Mouse (Mus musculus) liver, embryonic 14.5 days (tissue): ENCODE measurements at regions not wholly inside any gene's neighbourhood (a gene's known extent, or its start where the extent isn't known, plus 50 kb on each side); places are given as distances from the start of the nearest gene placed in this dataset.
"Not testable (repeated sequence)": the region's sequence is repeated elsewhere in the genome, so short reads cannot be mapped to it uniquely, and the experiment has no call there.

ENCODE experiments used
- ATAC-seq: fragments of 200-750 bp; cut with Nextera tagmentation; 2 replicates; pipeline ENCODE4 v1.8.0; 2017; ENCODE audit warnings: moderate number of reproducible peaks, mild to moderate bottlenecking, moderate library complexity; ENCODE audit not compliant: insufficient read depth
- DNase-seq, 3 experiments: peaks; one replicate each; pipeline ENCODE4 v3.0.0-alpha.2; 2012 to 2013; ENCODE audit warnings: low read depth in 3 of 3, low spot score in 3 of 3
- H3K27ac ChIP-seq: fragments of 300-500 bp; sonication (generic); 2 replicates; pipeline ENCODE4 v1.5.1; 2014; ENCODE audit warnings: moderate library complexity, mild to moderate bottlenecking, control low read depth, inconsistent platforms
- H3K27me3 ChIP-seq: fragments of 300-500 bp; sonication (generic); 2 replicates; pipeline ENCODE4 v1.6.1; 2014; ENCODE audit warnings: mild to moderate bottlenecking, low read length, moderate library complexity; ENCODE audit not compliant: control insufficient read depth, insufficient read depth
- H3K36me3 ChIP-seq: fragments of 300-500 bp; sonication (generic); replicated peaks from 2 replicates; pipeline ENCODE4 v1.6.1; 2014; ENCODE audit warnings: low read depth; ENCODE audit not compliant: control insufficient read depth, insufficient read depth
- H3K4me1 ChIP-seq, 2 experiments: fragments of 200-500 bp in 1 of 2; fragments of 300-500 bp in 1 of 2; sonication (generic) in 1 of 2; replicated peaks; 2 replicates each; pipeline ENCODE4 v1.6.1; 2012 to 2014; ENCODE audit warnings: antibody characterized with exemption in 1 of 2, inconsistent platforms in 1 of 2, low read length in 1 of 2; ENCODE audit not compliant: control insufficient read depth in 2 of 2, insufficient read depth in 2 of 2
- H3K4me2 ChIP-seq: fragments of 300-500 bp; sonication (generic); 2 replicates; pipeline ENCODE4 v1.6.1; 2014; ENCODE audit warnings: low read depth, mild to moderate bottlenecking, control low read depth, moderate library complexity
- H3K4me3 ChIP-seq, 2 experiments: fragments of 200-500 bp in 1 of 2; fragments of 300-500 bp in 1 of 2; sonication (generic) in 1 of 2; 2 replicates each; pipeline ENCODE4 v1.5.1; 2012 to 2014; ENCODE audit warnings: low read depth in 2 of 2, low read length in 2 of 2, mild to moderate bottlenecking in 2 of 2, control low read depth in 1 of 2, inconsistent platforms in 1 of 2, moderate library complexity in 1 of 2; ENCODE audit not compliant: insufficient read depth in 1 of 2
- H3K9ac ChIP-seq: fragments of 300-500 bp; sonication (generic); replicated peaks from 2 replicates; pipeline ENCODE4 v1.6.1; 2014; ENCODE audit warnings: mild to moderate bottlenecking, control low read depth, moderate library complexity
- H3K9me3 ChIP-seq: fragments of 300-500 bp; sonication (generic); 2 replicates; pipeline ENCODE4 v1.6.1; 2016; ENCODE audit warnings: low read length, mixed read lengths; ENCODE audit not compliant: control insufficient read depth
- CTCF ChIP-seq: IDR thresholded peaks from 2 replicates; pipeline ENCODE4 v1.5.1; 2016; ENCODE audit warnings: antibody characterized with exemption, low read depth, control low read depth
- EP300 ChIP-seq: IDR thresholded peaks from 2 replicates; pipeline ENCODE4 v1.6.1; 2016; ENCODE audit warnings: antibody characterized with exemption, low read depth
- WGBS: fragments of 180-500 bp; shearing (Covaris S2); extraction: QIAGEN DNeasy Blood & Tissue Kit; methylation state at CpG from one replicate; pipeline ENCODE4 v1.1.7; 2014; ENCODE audit not compliant: insufficient replicate concordance; 5-methylcytosine and 5-hydroxymethylcytosine counted together

- Histone ChIP-seq H3K4me2 (no peak overlapping the region), H3K9me3 (no peaks in the 10 kb centered on the region), H3K4me1 (0 out of 4 replicates have a peak, but pooled peaks cover 0 to 2% of the 10 kb centered on the region in 2 experiments), H3K9ac (no peak overlapping the region), H3K4me3 (no peak overlapping the region), H3K27me3 (no peaks in the 10 kb centered on the region), H3K27ac (no peak overlapping the region), H3K36me3 (no peaks in the 10 kb centered on the region)
- no peak for TF ChIP-seq EP300
- DNase-seq (no peak), ATAC-seq (no peak)
These were observed 305.7 kb downstream of the Ets1 start for GRCm38 (mm10) chr9:32941768-32942030.

GRCm38 (mm10) chr9:32947221-32947620 is 311.2 kb downstream of the Ets1 start:
- 52% methylated on average over 3 of the region's 3 CpGs for WGBS
- no peak for TF ChIP-seq EP300
- no peak for TF ChIP-seq CTCF
- no peak overlapping the region for H3K4me3 ChIP-seq

GRCm38 (mm10) chr9:32949036-32949435 is 313.0 kb downstream of the Ets1 start:
- TF ChIP-seq EP300 (no peak), CTCF (no peak)
- Histone ChIP-seq H3K4me3 (no peak overlapping the region), H3K9ac (no peak overlapping the region), H3K4me2 (no peak overlapping the region), H3K4me1 (no peaks in the 10 kb centered on the region), H3K27me3 (no peaks in the 10 kb centered on the region), H3K27ac (no peak overlapping the region), H3K36me3 (no peaks in the 10 kb centered on the region), H3K9me3 (no peaks in the 10 kb centered on the region)
- DNase-seq, result no peak
- ATAC-seq, result no peak
- whole genome bisulfite sequencing, result 33% methylated on average over 3 of the region's 3 CpGs

More at GRCm38 (mm10) chr9:32947221-32947620, 311.2 kb downstream of the Ets1 start:
- Histone ChIP-seq H3K4me2 (no peak overlapping the region), H3K4me1 (no peaks in the 10 kb centered on the region), H3K27me3 (no peaks in the 10 kb centered on the region), H3K9me3 (no peaks in the 10 kb centered on the region), H3K36me3 (no peaks in the 10 kb centered on the region), H3K27ac (no peak overlapping the region), H3K9ac (no peak overlapping the region)
- DNase-seq, result no peak
- ATAC-seq, result no peak

- H3K4me3 ChIP-seq, result no peak overlapping the region
- H3K4me2 ChIP-seq, result no peak overlapping the region
- no peak for ATAC-seq
- no peak for DNase-seq
- no peak overlapping the region for H3K9ac ChIP-seq
- H3K36me3 ChIP-seq, result no peaks in the 10 kb centered on the region
- H3K9me3 ChIP-seq, result no peaks in the 10 kb centered on the region
- TF ChIP-seq EP300, result no peak
- TF ChIP-seq CTCF, result no peak
- no peaks in the 10 kb centered on the region for H3K27me3 ChIP-seq
- no peaks in the 10 kb centered on the region for H3K4me1 ChIP-seq
- H3K27ac ChIP-seq, result no peak overlapping the region
- WGBS, result 56% methylated on average over 3 of the region's 3 CpGs
These were observed 322.7 kb downstream of the Ets1 start for GRCm38 (mm10) chr9:32958716-32959115.

GRCm38 (mm10) chr9:32959468-32959867 is 323.4 kb downstream of the Ets1 start:
- not testable (repeated sequence) for H3K4me2 ChIP-seq, H3K27me3 ChIP-seq, H3K4me1 ChIP-seq, H3K4me3 ChIP-seq, DNase-seq, H3K9ac ChIP-seq, ATAC-seq, H3K36me3 ChIP-seq, H3K27ac ChIP-seq, H3K9me3 ChIP-seq

- 39% methylated on average over 5 of the region's 5 CpGs for WGBS
- Histone ChIP-seq H3K4me3 (no peak overlapping the region), H3K4me2 (no peak overlapping the region), H3K27me3 (no peaks in the 10 kb centered on the region), H3K27ac (no peak overlapping the region), H3K9ac (no peak overlapping the region), H3K36me3 (no peaks in the 10 kb centered on the region), H3K9me3 (no peaks in the 10 kb centered on the region), H3K4me1 (no peaks in the 10 kb centered on the region)
- no peak for TF ChIP-seq EP300
- TF ChIP-seq CTCF, result no peak
- DNase-seq, result no peak
- no peak for ATAC-seq
These were observed 326.7 kb downstream of the Ets1 start for GRCm38 (mm10) chr9:32962679-32963205.
